ENCODE assay signal across 10 mouse cellular contexts in genomic region chr4:65607184-65607631, GRCm38 (mm10). TPM values are rescaled to one million over a fixed set of nuclear protein-coding genes. Genes with fewer than 3 reads are reported as not detected.
DNase-seq lines count a peak whose midpoint lies in the region; ATAC-seq and TF ChIP-seq lines count a peak whose summit lies in the region.
"Had no signal": no experiment of that assay in that cellular context is flagged by ENCODE, and none has a peak within 500 bp of the region (broad histone marks: within the 10 kb centered on the region; RNA-seq: fewer than 3 reads in every experiment).

No protein-coding gene starts in this region.

- no peak for TF ChIP-seq POLR2A in cerebellum, adult 2 months (IDR thresholded peaks at IDR 0.05; ENCODE audit: borderline replicate concordance, insufficient read depth, low read length)

- peak overlapping the region; percentile 62 for H3K4me3 ChIP-seq in cerebellum, adult 2 months (replicated peaks; ENCODE audit: insufficient read depth, low read depth, low read length)
- H3K4me3 ChIP-seq in kidney, embryonic 15.5 days (replicated peaks): no peak overlapping the region
- no peak overlapping the region for H3K4me3 ChIP-seq in kidney, embryonic 14.5 days (ENCODE audit: low read length)
- H3K4me3 ChIP-seq in hindbrain, embryonic 14.5 days (replicated peaks; ENCODE audit: low read length): no peak overlapping the region
- peak overlapping the region; percentile 81 for H3K4me3 ChIP-seq in midbrain, embryonic 16.5 days (ENCODE audit: low read depth, low read length)
- no peak overlapping the region for H3K4me3 ChIP-seq in gastrocnemius, adult 2 months

- 10% methylated on average over 10 of the region's 10 CpGs for WGBS in cerebellum, adult 2 months
- 80% methylated on average over 10 of the region's 10 CpGs for WGBS in kidney, embryonic 15.5 days
- 90% methylated on average over 10 of the region's 10 CpGs for WGBS in kidney, embryonic 14.5 days
- 84% methylated on average over 10 of the region's 10 CpGs for WGBS in hindbrain, embryonic 14.5 days
- 83% methylated on average over 10 of the region's 10 CpGs for WGBS in midbrain, embryonic 16.5 days

- no peaks in the 10 kb centered on the region; the same call in 1 of the 2 replicates for H3K36me3 ChIP-seq in kidney, embryonic 15.5 days
- no peaks in the 10 kb centered on the region for H3K36me3 ChIP-seq in kidney, embryonic 14.5 days (ENCODE audit: control insufficient read depth, insufficient read depth, low read length)
- H3K36me3 ChIP-seq in hindbrain, embryonic 14.5 days (replicated peaks; ENCODE audit: control insufficient read depth, insufficient read depth): no peaks in the 10 kb centered on the region
- no peaks in the 10 kb centered on the region for H3K36me3 ChIP-seq in midbrain, embryonic 16.5 days (ENCODE audit: control insufficient read depth, insufficient read depth, low read length)

- TF ChIP-seq CTCF in cerebellum, adult 2 months (IDR thresholded peaks at IDR 0.05; ENCODE audit: borderline replicate concordance, insufficient read depth, low read depth, low read length): no peak
- no peak for TF ChIP-seq CTCF in gastrocnemius, adult 2 months (IDR thresholded peaks at IDR 0.05)

- H3K4me1 ChIP-seq in cerebellum, adult 2 months (ENCODE audit: control insufficient read depth, insufficient read depth, low read length): peaks cover 35% of the 10 kb centered on the region; the same call in 1 of the 2 replicates
- peaks cover 22% of the 10 kb centered on the region for H3K4me1 ChIP-seq in kidney, embryonic 15.5 days
- peaks cover 10% of the 10 kb centered on the region for H3K4me1 ChIP-seq in kidney, embryonic 14.5 days (ENCODE audit: control insufficient read depth, insufficient read depth, low read length)
- peaks cover 38% of the 10 kb centered on the region for H3K4me1 ChIP-seq in hindbrain, embryonic 14.5 days (replicated peaks; ENCODE audit: control insufficient read depth, insufficient read depth, low read length)
- peaks cover 31% of the 10 kb centered on the region for H3K4me1 ChIP-seq in midbrain, embryonic 16.5 days (ENCODE audit: control insufficient read depth, insufficient read depth, low read length)

- DNase-seq in cerebellum, adult 2 months: peak; percentile 57
- no peak for DNase-seq in hindbrain, embryonic 14.5 days (ENCODE audit: low spot score)
- DNase-seq in gastrocnemius, adult 2 months: no peak
- DNase-seq: kidney, adult 8-10 months; left cerebral cortex, postnatal 4 days had no signal

- H3K4me2 ChIP-seq in kidney, embryonic 15.5 days: 0 out of 2 replicates have a peak overlapping the region, but pooled peaks have one; percentile 14
- H3K4me2 ChIP-seq in kidney, embryonic 14.5 days (replicated peaks; ENCODE audit: low read depth, low read length): no peak overlapping the region
- peak overlapping the region; percentile 75 for H3K4me2 ChIP-seq in hindbrain, embryonic 14.5 days (replicated peaks)
- H3K4me2 ChIP-seq in midbrain, embryonic 16.5 days (ENCODE audit: low read length): peak overlapping the region; percentile 78

- H3K27ac ChIP-seq in cerebellum, adult 2 months (ENCODE audit: insufficient read depth, low read length): peak overlapping the region; percentile 73
- no peak overlapping the region; the same call in 1 of the 2 replicates for H3K27ac ChIP-seq in kidney, embryonic 15.5 days
- no peak overlapping the region for H3K27ac ChIP-seq in kidney, embryonic 14.5 days (ENCODE audit: low read depth, low read length)
- no peak overlapping the region for H3K27ac ChIP-seq in hindbrain, embryonic 14.5 days
- no peak overlapping the region for H3K27ac ChIP-seq in midbrain, embryonic 16.5 days (ENCODE audit: low read length)
- H3K27ac ChIP-seq in gastrocnemius, adult 2 months: no peak overlapping the region

- no peaks in the 10 kb centered on the region for H3K9me3 ChIP-seq in kidney, embryonic 15.5 days (replicated peaks)
- H3K9me3 ChIP-seq in kidney, embryonic 14.5 days (ENCODE audit: control insufficient read depth, low read length): no peaks in the 10 kb centered on the region
- H3K9me3 ChIP-seq in hindbrain, embryonic 14.5 days (ENCODE audit: control insufficient read depth, low read length): no peaks in the 10 kb centered on the region
- no peaks in the 10 kb centered on the region for H3K9me3 ChIP-seq in midbrain, embryonic 16.5 days (replicated peaks; ENCODE audit: control insufficient read depth, low read length, poor library complexity, severe bottlenecking)

- intact Hi-C loops in gastrocnemius, adult 2 months (cut with DNase I): no loop called here

- no peaks in the 10 kb centered on the region for H3K27me3 ChIP-seq in cerebellum, adult 2 months (ENCODE audit: control insufficient read depth, insufficient read depth, low read length)
- H3K27me3 ChIP-seq in kidney, embryonic 15.5 days: no peaks in the 10 kb centered on the region
- no peaks in the 10 kb centered on the region for H3K27me3 ChIP-seq in kidney, embryonic 14.5 days (ENCODE audit: control insufficient read depth, insufficient read depth, low read length)
- no peaks in the 10 kb centered on the region for H3K27me3 ChIP-seq in hindbrain, embryonic 14.5 days (ENCODE audit: control insufficient read depth, insufficient read depth, low read length)
- H3K27me3 ChIP-seq in midbrain, embryonic 16.5 days (ENCODE audit: control insufficient read depth, insufficient read depth, low read depth, low read length): no peaks in the 10 kb centered on the region

- ATAC-seq in cerebellum, adult (ENCODE audit: insufficient number of reproducible peaks, low FRiP score, low TSS enrichment): no peak
- ATAC-seq in kidney, embryonic 15.5 days (replicated peaks; ENCODE audit: low FRiP score): no peak
- no peak for ATAC-seq in kidney, embryonic 14.5 days (ENCODE audit: low FRiP score, low TSS enrichment)
- ATAC-seq in hindbrain, embryonic 14.5 days (ENCODE audit: low FRiP score): no peak
- ATAC-seq in midbrain, embryonic 16.5 days: no peak
- ATAC-seq in monocyte, adult 5-6 weeks (replicated peaks; ENCODE audit: insufficient number of reproducible peaks, low FRiP score, low TSS enrichment, poor library complexity, severe bottlenecking): no peak

- no peak overlapping the region for H3K9ac ChIP-seq in kidney, embryonic 15.5 days
- H3K9ac ChIP-seq in kidney, embryonic 14.5 days (ENCODE audit: low read depth, low read length): no peak overlapping the region
- peak overlapping the region; percentile 16; the same call in 1 of the 2 replicates for H3K9ac ChIP-seq in hindbrain, embryonic 14.5 days
- no peak overlapping the region for H3K9ac ChIP-seq in midbrain, embryonic 16.5 days (ENCODE audit: low read depth, low read length)

RNA-seq across cellular contexts. Expression of gene Trim32, which starts 2.4 kb away (rescaled TPM):
- 119 and 126 TPM in 2 replicates for polyA plus RNA-seq in cerebellum, adult 2 months (2012; rRNA removed)
- polyA plus RNA-seq in kidney, embryonic 15.5 days (2015; fragmentation: Nextera tagmentation; extraction: Ambion mirVana): 51.9 and 54.9 TPM in 2 replicates
- 31.0 and 56.2 TPM in 2 replicates for polyA plus RNA-seq in kidney, embryonic 14.5 days (2014; fragmentation: Nextera tagmentation; extraction: Ambion mirVana)
- polyA plus RNA-seq in hindbrain, embryonic 14.5 days (2014; fragmentation: Nextera tagmentation; extraction: Ambion mirVana): 177 and 205 TPM in 2 replicates
- polyA plus RNA-seq in midbrain, embryonic 16.5 days (2015; fragmentation: Nextera tagmentation; extraction: Ambion mirVana): 218 and 235 TPM in 2 replicates
- total RNA-seq in gastrocnemius, adult 2 months (2021): 10 to 100 TPM; 10.7 to 11.0 TPM
- 0.75 to 4.9 TPM (median 4.1 TPM) in 3 replicates for total RNA-seq in monocyte, adult 5-6 weeks (2017)

Comparison
In these comparisons a context has a peak if more than half of its experiments do, and no peak if none do; other contexts are left out.
1. DNase-seq: peak in cerebellum, adult 2 months (2 of 2); none in hindbrain, embryonic 14.5 days (single experiment) and gastrocnemius, adult 2 months (single experiment).
2. H3K4me3 ChIP-seq: peak in cerebellum, adult 2 months (single experiment) and midbrain, embryonic 16.5 days (single experiment); none in kidney, embryonic 15.5 days (single experiment), kidney, embryonic 14.5 days (single experiment), hindbrain, embryonic 14.5 days (single experiment) and gastrocnemius, adult 2 months (single experiment).